Mouse (Mus musculus) CH12.LX (cell line): ENCODE measurements around the gene Rpl12.

Experiments used
- EP300 ChIP-seq: IDR thresholded peaks from 2 replicates; pipeline ENCODE4 v1.6.1; 2011; ENCODE audit warnings: low read length, improper control_type of control experiment
- GABPA ChIP-seq: IDR thresholded peaks from 2 replicates; pipeline ENCODE4 v1.6.1; 2012; ENCODE audit warnings: low read depth, low read length, improper control_type of control experiment, inconsistent platforms; ENCODE audit not compliant: insufficient replicate concordance
- MYC ChIP-seq: IDR thresholded peaks from 2 replicates; pipeline ENCODE4 v1.6.1; 2011; ENCODE audit warnings: low read depth, mild to moderate bottlenecking, improper control_type of control experiment, low read length
- NELFE ChIP-seq: IDR thresholded peaks from 2 replicates; pipeline ENCODE4 v1.6.1; 2011; ENCODE audit warnings: low read depth, low read length, improper control_type of control experiment
- POLR2AphosphoS2 ChIP-seq: IDR thresholded peaks from 2 replicates; pipeline ENCODE4 v1.6.1; 2011; ENCODE audit warnings: low read depth, low read length, improper control_type of control experiment
- RAD21 ChIP-seq: IDR thresholded peaks from 2 replicates; pipeline ENCODE4 v1.6.1; 2011; ENCODE audit warnings: low read depth, mild to moderate bottlenecking, low read length, improper control_type of control experiment, moderate library complexity
- SMC3 ChIP-seq: IDR thresholded peaks from 2 replicates; pipeline ENCODE4 v1.6.1; 2011; ENCODE audit warnings: low read depth, low read length, improper control_type of control experiment
- TBP ChIP-seq: conservative IDR thresholded peaks from 2 replicates; pipeline ENCODE4 v1.6.1; 2011; ENCODE audit warnings: low read depth, low read length, improper control_type of control experiment
- USF1 ChIP-seq: IDR thresholded peaks from 2 replicates; pipeline ENCODE4 v1.6.1; 2014; ENCODE audit warnings: low read depth, mild to moderate bottlenecking, inconsistent platforms, low read length, improper control_type of control experiment
- ZC3H11A ChIP-seq: IDR thresholded peaks from 2 replicates; pipeline ENCODE4 v1.6.1; 2012; ENCODE audit warnings: low read depth, mild to moderate bottlenecking, inconsistent platforms, low read length, improper control_type of control experiment
- ZNF384 ChIP-seq: IDR thresholded peaks from 2 replicates; pipeline ENCODE4 v1.6.1; 2012; ENCODE audit warnings: low read depth, low read length, improper control_type of control experiment, inconsistent platforms

DNA sequence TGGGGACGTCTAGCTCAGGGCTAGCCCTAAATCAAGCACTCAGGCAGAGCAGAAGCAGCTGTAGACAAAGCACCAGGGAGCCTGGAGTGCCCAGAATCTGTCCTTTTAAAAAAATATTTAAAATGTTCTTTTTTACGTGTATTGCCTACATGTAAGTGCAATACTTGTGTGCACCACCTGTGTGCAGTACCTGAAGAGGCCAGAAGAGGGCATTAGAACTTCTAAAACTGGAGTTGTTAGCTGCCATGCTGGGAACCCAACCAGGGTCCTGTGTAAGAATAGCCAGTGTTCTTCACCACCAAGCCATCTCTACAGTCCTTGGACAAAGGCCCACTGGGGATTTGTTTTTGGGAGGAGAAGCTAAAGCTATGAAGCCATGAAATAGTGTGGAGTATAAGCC lies 6.8 kb upstream of the Rpl12 start:
- TF ChIP-seq RAD21 (no peak), ZC3H11A (no peak), ZNF384 (no peak), POLR2AphosphoS2 (no peak), MYC (no peak), EP300 (no peak), SMC3 (no peak), TBP (no peak), USF1 (no peak), GABPA (no peak), NELFE (no peak)
